Mouse (Mus musculus) erythroblast, embryonic 14.5 days (primary cell): ENCODE measurements around the gene Skap2.

Experiments used
- GATA1 ChIP-seq: IDR thresholded peaks from 2 replicates; pipeline ENCODE4 v1.6.1; 2012; ENCODE audit warnings: low read length, inconsistent platforms, mixed read lengths
- TAL1 ChIP-seq: IDR thresholded peaks from 3 replicates; pipeline ENCODE4 v1.6.1; 2012; ENCODE audit warnings: low read length, inconsistent platforms, mixed read lengths

DNA sequence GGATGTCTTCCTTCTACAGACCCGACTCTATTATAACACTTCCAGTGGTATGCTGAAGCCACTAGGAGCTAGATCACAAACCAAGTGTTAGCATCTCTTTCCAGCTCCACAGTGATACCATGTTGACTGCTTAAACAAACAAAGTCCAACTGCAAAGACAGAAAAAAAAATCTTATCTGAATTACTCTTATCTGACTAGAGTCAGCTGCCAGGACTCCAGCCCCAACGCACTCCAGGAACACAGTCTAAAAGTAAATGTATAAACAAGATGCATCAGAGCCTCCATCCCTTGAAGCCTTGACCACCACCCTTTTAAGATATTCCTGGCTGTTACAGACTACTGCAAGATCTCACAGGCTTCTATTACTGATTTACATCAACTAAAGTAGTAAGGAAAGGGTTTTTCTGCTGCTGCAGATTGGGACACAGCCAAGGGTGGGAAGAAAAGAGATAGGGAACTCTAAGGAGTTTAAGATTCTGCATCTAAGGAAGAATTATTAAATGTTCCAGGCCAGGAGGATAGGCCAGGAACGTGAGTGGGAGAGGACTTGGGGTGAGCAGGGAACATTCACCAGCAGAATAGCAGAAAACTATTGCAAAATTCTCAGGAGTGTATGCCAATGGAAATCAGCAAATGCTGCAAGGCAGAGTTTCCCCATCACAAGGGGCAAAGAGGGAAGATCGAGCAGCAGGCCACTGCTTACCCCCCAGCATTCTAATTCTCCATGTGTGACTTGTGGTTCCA lies 56.1 kb downstream of the Skap2 start:
- TF ChIP-seq GATA1, result no peak
- no peak for TF ChIP-seq TAL1
